Mouse (Mus musculus) neural tube, embryonic 15.5 days (tissue): ENCODE measurements at regions not wholly inside any gene's neighbourhood (a gene's known extent, or its start where the extent isn't known, plus 50 kb on each side); places are given as distances from the start of the nearest gene placed in this dataset.
"Not testable (repeated sequence)": the region's sequence is repeated elsewhere in the genome, so short reads cannot be mapped to it uniquely, and the experiment has no call there.

Source experiments
- ATAC-seq: fragments of 200-750 bp; cut with Nextera tagmentation; 2 replicates; pipeline ENCODE4 v1.8.0; 2017; ENCODE audit warnings: mild to moderate bottlenecking, moderate TSS enrichment, moderate library complexity; ENCODE audit not compliant: low FRiP score
- H3K27ac ChIP-seq: fragments of 300-500 bp; sonication (generic); replicated peaks from 2 replicates; pipeline ENCODE4 v1.5.1; 2015; ENCODE audit warnings: mild to moderate bottlenecking, inconsistent platforms
- H3K27me3 ChIP-seq: fragments of 300-500 bp; sonication (generic); replicated peaks from 2 replicates; pipeline ENCODE4 v1.6.1; 2015; ENCODE audit warnings: inconsistent platforms
- H3K36me3 ChIP-seq: fragments of 300-500 bp; sonication (generic); 2 replicates; pipeline ENCODE4 v1.6.1; 2015; ENCODE audit warnings: inconsistent platforms
- H3K4me1 ChIP-seq: fragments of 300-500 bp; sonication (generic); 2 replicates; pipeline ENCODE4 v1.6.1; 2015; ENCODE audit warnings: inconsistent platforms
- H3K4me2 ChIP-seq: fragments of 300-500 bp; sonication (generic); 2 replicates; pipeline ENCODE4 v1.6.1; 2015; ENCODE audit warnings: inconsistent platforms, mild to moderate bottlenecking, moderate library complexity
- H3K4me3 ChIP-seq: fragments of 300-500 bp; sonication (generic); replicated peaks from 2 replicates; pipeline ENCODE4 v1.5.1; 2015; ENCODE audit warnings: mild to moderate bottlenecking, inconsistent platforms
- H3K9ac ChIP-seq: fragments of 300-500 bp; sonication (generic); replicated peaks from 2 replicates; pipeline ENCODE4 v1.6.1; 2015; ENCODE audit warnings: mild to moderate bottlenecking, inconsistent platforms
- H3K9me3 ChIP-seq: fragments of 300-500 bp; sonication (generic); replicated peaks from 2 replicates; pipeline ENCODE4 v1.6.1; 2016; ENCODE audit warnings: inconsistent platforms
- WGBS: fragments of 180-500 bp; shearing (Covaris S2); methylation state at CpG from one replicate; pipeline ENCODE4 v1.1.7; 2015; ENCODE audit warnings: mixed read lengths; 5-methylcytosine and 5-hydroxymethylcytosine counted together

DNA sequence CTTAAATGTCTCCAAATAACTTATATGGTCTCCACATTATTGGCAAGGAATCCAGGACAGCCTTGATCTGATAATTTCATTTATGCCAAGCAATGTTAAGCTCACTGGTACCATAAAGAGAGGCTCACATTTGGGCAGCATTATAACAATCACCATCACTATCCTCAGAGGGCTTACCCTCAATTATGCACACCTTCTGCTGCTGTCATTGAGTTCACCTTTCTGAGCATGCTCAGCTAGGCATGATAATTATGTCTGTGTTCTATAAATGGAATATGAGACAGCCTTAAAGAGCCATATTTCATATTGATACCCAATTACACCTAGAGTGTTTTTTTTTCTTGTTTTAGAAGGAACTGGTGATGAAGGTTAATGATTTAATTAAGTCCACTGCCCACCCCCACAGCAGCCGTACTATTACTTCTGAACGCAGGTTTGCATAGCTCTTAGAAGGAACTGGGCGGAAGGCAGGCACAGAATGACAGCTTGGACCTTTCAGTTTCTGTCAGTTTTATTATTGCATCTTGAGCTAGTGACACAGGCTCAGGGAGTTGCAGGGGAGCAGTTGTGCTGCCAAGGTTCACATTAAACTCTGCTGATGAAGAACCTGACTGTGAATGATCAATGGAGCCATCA is 424.0 kb upstream of the Sphkap start:
- H3K27ac ChIP-seq: 0 out of 2 replicates have a peak overlapping the region, but pooled peaks have one; percentile 41

DNA sequence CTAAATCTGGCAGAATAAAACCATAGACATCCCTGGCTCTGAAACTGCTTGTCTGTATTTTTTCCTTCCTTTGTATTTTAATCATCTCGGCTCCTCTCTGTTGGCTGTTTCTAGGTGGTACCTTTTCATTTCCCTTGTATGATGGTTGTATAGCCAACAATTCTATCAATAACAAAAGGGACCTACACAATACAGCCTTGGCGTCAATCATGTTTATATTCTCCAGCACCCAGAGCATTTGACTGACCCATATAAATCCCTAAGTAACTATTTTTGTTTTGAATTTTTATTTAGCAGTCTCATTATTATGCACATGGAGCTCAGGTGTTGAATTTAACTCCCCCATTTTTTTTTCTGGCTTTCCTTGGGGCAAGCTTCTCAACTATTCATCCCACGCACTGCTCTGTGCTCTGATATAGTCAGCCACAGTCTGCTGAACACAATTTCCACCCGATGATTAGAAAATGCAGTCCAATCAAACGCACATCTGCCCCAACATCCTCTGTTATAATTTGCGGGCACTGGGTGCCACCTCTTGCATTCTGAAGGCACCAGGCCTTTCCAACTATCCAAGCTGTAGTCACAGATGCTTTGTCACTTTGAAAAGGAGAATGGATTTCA is 422.1 kb upstream of the Sphkap start:
- Histone ChIP-seq H3K9ac (no peak overlapping the region), H3K9me3 (no peaks in the 10 kb centered on the region), H3K27ac (peak overlapping the region; percentile 66), H3K4me2 (no peak overlapping the region), H3K4me1 (no peaks in the 10 kb centered on the region), H3K4me3 (no peak overlapping the region), H3K36me3 (no peaks in the 10 kb centered on the region), H3K27me3 (no peaks in the 10 kb centered on the region)
- 39% methylated on average over 6 of the region's 6 CpGs for WGBS
- peak; percentile 41; the same call in 1 of the 2 replicates for ATAC-seq

More for the DNA sequence above, 424.0 kb upstream of the Sphkap start:
- peak; percentile 41; the same call in 1 of the 2 replicates for ATAC-seq
- Histone ChIP-seq H3K27me3 (no peaks in the 10 kb centered on the region), H3K4me3 (no peak overlapping the region), H3K9ac (no peak overlapping the region), H3K4me1 (no peaks in the 10 kb centered on the region), H3K36me3 (no peaks in the 10 kb centered on the region), H3K4me2 (no peak overlapping the region), H3K9me3 (no peaks in the 10 kb centered on the region)
- 28% methylated on average over 3 of the region's 3 CpGs for WGBS

DNA sequence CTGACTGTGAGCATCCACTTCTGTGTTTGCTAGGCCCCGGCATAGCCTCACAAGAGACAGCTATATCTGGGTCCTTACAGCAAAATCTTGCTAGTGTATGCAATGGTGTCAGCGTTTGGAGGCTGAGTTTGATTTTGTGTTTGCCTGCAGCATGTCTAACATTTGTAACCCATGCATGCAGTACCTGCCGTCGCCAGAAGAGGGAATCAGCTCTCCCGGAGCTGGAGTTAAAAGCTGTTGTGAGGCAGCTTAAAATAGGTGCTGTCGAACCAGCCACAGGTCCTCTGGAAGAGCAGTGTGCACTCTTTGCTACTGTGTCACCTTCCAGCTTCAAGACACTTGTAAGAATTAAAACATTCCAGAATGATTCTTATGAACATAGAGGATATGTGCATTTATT is 403.2 kb upstream of the Sphkap start:
- H3K9me3 ChIP-seq, H3K27me3 ChIP-seq, H3K9ac ChIP-seq, H3K4me3 ChIP-seq, ATAC-seq, H3K4me2 ChIP-seq, H3K36me3 ChIP-seq, H3K4me1 ChIP-seq, H3K27ac ChIP-seq: not testable (repeated sequence)
- 51% methylated on average over 6 of the region's 6 CpGs for WGBS

DNA sequence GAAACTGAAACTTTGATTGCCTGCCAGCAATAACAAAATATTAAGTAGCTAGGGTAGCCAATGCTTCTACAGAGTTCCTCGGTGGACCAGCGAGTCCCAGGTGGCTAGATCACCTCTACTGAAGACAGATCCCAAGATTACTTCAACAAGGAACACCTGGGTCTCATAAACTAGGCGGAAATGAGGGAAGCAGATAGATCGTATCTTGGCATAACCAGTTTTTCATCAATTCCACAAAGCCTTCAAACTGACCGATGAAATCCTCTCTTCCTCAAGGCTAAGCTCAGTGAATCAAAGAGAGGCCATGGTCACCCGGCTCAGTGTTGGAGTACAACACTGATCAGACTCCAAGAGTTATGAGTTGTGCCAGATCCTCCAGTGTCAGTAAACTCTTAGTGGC is 400.4 kb upstream of the Sphkap start:
- WGBS: 92% methylated on average over 6 of the region's 6 CpGs
- H3K9me3 ChIP-seq: no peaks in the 10 kb centered on the region
- ATAC-seq: no peak

DNA sequence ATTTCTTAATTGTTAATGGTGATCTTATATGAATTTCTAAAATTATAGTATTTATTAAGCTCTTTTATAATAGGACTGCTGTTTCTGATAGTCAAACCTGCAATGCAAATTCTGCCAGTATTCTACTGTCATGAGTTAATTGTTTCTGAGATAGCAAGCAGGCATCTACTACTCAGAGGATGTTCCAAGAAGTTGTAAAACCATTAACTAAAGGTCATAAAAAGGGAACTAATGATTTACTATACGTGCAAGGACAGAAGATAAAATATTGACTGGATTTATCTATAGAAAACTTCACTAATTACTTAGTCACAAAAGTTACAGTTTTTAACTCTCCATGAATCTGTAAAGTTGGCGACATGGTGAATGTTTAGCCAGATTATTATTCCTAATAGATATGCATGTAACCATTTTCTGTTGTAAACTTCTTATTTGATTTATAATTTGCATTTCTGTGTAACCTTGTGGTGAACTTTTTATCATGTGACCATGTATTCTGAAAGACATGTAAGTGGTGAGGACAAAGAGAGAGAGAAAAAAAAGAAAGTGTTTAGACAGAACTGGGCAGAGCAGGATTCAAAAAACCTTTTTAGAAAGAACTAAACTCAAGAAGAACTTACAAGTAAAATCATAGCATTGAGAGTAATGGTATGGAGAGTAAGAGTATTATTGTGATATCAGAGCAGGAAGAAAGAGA is 395.5 kb upstream of the Sphkap start:
- H3K9ac ChIP-seq: no peak overlapping the region
- no peaks in the 10 kb centered on the region for H3K27me3 ChIP-seq
- H3K36me3 ChIP-seq: no peaks in the 10 kb centered on the region
- 71% methylated on average over 2 of the region's 2 CpGs for WGBS
- no peak overlapping the region for H3K4me2 ChIP-seq
- H3K27ac ChIP-seq: no peak overlapping the region
- H3K9me3 ChIP-seq: no peaks in the 10 kb centered on the region
- ATAC-seq: no peak
- no peaks in the 10 kb centered on the region for H3K4me1 ChIP-seq
- no peak overlapping the region for H3K4me3 ChIP-seq

More for the DNA sequence above, 400.4 kb upstream of the Sphkap start:
- Histone ChIP-seq H3K4me1 (no peaks in the 10 kb centered on the region), H3K4me2 (no peak overlapping the region), H3K36me3 (no peaks in the 10 kb centered on the region), H3K4me3 (no peak overlapping the region), H3K9ac (no peak overlapping the region), H3K27me3 (no peaks in the 10 kb centered on the region), H3K27ac (no peak overlapping the region)

DNA sequence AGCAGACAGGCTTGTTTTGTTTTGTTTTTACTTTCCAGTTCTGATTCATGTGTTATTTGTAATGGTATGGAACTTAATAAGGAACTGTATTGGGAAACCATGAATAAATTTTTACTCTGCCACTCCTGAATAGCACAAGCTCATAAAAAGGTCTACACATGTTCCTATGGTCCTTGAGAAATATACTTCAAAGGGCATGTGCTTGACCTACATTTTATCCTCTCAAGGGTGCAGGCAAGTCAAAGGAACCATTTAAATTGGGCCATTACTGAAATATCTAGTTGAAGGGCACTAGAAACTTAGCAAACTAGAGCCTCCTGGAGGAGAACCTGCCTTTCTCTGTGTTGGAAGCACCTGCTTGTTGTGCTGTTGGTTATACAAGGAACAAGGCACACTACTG is 393.8 kb upstream of the Sphkap start:
- no peak overlapping the region for H3K4me2 ChIP-seq
- no peak overlapping the region for H3K9ac ChIP-seq
- H3K4me3 ChIP-seq: no peak overlapping the region
- no peaks in the 10 kb centered on the region for H3K27me3 ChIP-seq
- ATAC-seq: no peak
- H3K4me1 ChIP-seq: no peaks in the 10 kb centered on the region
- H3K9me3 ChIP-seq: no peaks in the 10 kb centered on the region
- H3K36me3 ChIP-seq: no peaks in the 10 kb centered on the region
- no peak overlapping the region for H3K27ac ChIP-seq

DNA sequence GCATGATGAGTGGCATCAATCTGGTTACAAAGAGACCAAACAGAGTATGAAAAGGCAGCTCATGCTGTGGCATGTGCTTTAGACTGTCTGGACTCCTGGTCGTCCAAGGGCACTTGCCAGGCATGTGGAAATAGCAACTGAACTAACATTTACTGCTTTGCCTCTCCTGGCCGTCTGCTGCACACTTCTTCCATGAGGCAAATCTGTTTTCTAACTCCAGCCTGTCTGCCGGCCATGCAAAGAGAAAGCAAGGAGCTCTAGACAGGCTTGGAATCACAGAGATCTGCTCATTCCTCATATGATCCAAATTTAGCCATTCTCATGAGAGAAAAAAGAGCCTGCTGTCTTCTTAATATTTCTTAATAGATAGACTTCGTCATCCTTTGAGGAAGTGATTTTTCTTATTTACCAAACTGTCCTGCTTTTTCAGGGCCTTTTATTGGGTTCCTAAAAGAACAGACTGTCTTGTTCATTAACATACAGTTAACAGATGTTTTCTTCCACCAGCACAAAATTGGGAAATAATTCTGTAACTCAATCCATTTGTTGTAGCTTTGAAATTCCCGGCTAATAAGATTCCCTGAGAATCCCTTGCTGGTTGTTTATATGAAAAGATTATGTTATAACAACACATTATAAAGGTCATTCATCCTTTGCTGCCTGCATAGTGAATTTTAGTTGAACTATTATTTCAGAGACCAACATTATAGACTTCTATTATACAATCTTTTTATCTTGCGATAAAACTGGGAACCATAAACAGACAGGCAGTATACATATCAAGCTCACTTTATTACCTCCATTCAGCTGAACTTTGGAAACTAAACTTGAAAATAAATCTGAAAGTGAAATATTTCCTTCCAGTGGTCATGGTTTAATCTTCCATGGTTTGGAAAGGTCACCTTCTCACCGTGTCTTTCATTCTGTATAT is 389.2 kb upstream of the Sphkap start:
- Histone ChIP-seq H3K36me3 (no peaks in the 10 kb centered on the region), H3K9me3 (no peaks in the 10 kb centered on the region), H3K4me1 (no peaks in the 10 kb centered on the region), H3K4me2 (no peak overlapping the region), H3K4me3 (no peak overlapping the region), H3K9ac (no peak overlapping the region), H3K27ac (no peak overlapping the region), H3K27me3 (no peaks in the 10 kb centered on the region)
- ATAC-seq: no peak
- WGBS: 57% methylated on average over 7 of the region's 7 CpGs

DNA sequence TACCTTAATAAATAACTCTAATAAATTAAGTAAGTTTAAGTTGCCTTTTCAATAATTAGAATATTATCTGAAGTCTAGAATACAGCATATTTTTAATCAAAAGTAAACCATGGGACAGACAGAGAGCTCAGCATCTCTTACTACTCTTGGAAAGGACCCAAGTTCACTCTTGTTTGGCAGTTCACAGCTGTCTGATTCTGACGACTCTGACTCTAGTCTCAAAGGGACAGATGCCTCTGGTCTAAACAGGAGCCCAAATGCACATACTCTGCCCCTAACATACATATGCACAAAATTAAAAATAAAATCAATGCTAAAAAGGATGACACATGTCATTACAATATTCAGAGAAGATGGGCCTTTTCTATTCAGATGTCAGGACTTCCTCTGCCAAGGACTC is 369.2 kb upstream of the Sphkap start:
- no peak overlapping the region for H3K4me3 ChIP-seq
- no peak for ATAC-seq
- H3K36me3 ChIP-seq: no peaks in the 10 kb centered on the region
- H3K4me1 ChIP-seq: no peaks in the 10 kb centered on the region
- H3K27me3 ChIP-seq: no peaks in the 10 kb centered on the region
- no peak overlapping the region for H3K9ac ChIP-seq
- no peak overlapping the region for H3K4me2 ChIP-seq
- 57% methylated on average over 1 of the region's 1 CpGs for WGBS
- H3K27ac ChIP-seq: no peak overlapping the region
- H3K9me3 ChIP-seq: no peaks in the 10 kb centered on the region

DNA sequence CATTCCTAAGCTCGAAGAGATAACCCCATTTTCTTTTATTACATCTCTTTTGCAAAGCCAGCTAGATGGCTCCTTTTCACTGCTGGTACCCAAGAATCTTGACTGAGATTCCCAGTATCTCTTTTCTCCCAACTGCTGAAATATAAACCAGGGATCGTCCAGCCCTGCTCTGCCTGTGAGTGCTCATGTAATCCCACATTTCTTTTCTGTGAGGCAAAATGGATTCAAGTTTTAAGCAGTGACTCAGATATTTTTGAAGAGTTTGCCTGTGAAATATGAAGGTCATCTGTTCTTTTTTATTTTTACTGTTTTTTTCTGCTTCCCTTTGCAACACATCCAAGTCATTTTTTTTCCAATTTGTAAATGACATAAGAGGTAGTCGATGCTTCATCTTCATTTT is 363.2 kb upstream of the Sphkap start:
- ATAC-seq: no peak
- Histone ChIP-seq H3K9ac (no peak overlapping the region), H3K4me1 (no peaks in the 10 kb centered on the region), H3K27me3 (no peaks in the 10 kb centered on the region), H3K27ac (no peak overlapping the region), H3K4me3 (no peak overlapping the region), H3K9me3 (no peaks in the 10 kb centered on the region), H3K4me2 (no peak overlapping the region), H3K36me3 (no peaks in the 10 kb centered on the region)
- 71% methylated on average over 3 of the region's 3 CpGs for WGBS

DNA sequence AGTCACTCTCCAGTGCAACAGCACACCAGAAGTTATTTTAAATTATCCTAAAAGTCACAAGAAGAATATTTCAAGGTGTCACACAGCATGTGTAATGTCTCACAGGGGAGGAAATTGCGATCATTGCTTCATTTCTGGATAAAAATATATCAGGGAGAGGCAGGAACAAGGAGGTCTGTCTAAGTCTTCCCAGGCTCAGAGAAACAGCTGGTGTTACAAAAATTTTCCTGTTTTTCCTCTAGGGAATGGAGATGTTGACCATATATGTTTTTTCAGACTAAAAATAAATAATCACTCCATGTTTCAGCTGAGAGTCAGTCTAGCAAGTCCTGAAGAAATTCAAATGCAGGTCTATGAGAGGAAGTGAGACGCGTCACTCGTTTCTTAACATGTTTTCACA is 353.5 kb upstream of the Sphkap start:
- WGBS: 89% methylated on average over 4 of the region's 4 CpGs

DNA sequence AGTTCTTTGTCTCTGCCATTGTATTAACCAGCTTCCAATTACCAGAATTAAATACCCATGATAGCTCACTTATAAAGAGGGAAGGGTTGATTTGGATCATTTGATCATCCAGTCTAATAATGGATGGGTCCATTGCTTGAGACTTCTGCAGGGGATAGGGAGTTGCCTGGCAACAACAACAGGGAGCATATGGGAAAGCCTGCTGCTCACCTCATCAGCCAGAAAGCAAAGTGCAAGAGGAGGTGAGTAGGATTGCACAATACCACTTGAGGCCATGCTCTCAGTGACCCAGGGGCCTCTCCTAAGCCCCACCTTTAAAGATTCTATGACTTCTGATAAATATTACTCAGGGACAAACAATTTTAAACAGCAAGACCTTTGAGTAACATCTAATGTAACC is 348.9 kb upstream of the Sphkap start:
- ATAC-seq: no peak; the same call in 1 of the 2 replicates
- Histone ChIP-seq H3K4me3 (no peak overlapping the region), H3K4me2 (no peak overlapping the region), H3K4me1 (no peaks in the 10 kb centered on the region), H3K27me3 (no peaks in the 10 kb centered on the region), H3K27ac (no peak overlapping the region), H3K9ac (no peak overlapping the region), H3K9me3 (no peaks in the 10 kb centered on the region), H3K36me3 (no peaks in the 10 kb centered on the region)

More for the DNA sequence above, 353.5 kb upstream of the Sphkap start:
- Histone ChIP-seq H3K4me1 (no peaks in the 10 kb centered on the region), H3K4me3 (no peak overlapping the region), H3K9me3 (no peaks in the 10 kb centered on the region), H3K27me3 (no peaks in the 10 kb centered on the region), H3K9ac (no peak overlapping the region), H3K4me2 (no peak overlapping the region), H3K36me3 (no peaks in the 10 kb centered on the region), H3K27ac (no peak overlapping the region)
- no peak for ATAC-seq
